Mouse (Mus musculus) olfactory bulb, adult 2 months (tissue): ENCODE data around the gene Htr2c.

Source experiments
- CTCF ChIP-seq: fragments of 200-500 bp; IDR thresholded peaks from 2 replicates; pipeline ENCODE4 v1.5.1; 2012; ENCODE audit warnings: low read depth, mild to moderate bottlenecking, low read length, moderate library complexity; ENCODE audit not compliant: insufficient read depth
- POLR2A ChIP-seq: fragments of 200-500 bp; IDR thresholded peaks from 2 replicates; pipeline ENCODE4 v1.6.1; 2012; ENCODE audit warnings: mild to moderate bottlenecking, low read depth, low read length, moderate library complexity; ENCODE audit not compliant: insufficient read depth

DNA sequence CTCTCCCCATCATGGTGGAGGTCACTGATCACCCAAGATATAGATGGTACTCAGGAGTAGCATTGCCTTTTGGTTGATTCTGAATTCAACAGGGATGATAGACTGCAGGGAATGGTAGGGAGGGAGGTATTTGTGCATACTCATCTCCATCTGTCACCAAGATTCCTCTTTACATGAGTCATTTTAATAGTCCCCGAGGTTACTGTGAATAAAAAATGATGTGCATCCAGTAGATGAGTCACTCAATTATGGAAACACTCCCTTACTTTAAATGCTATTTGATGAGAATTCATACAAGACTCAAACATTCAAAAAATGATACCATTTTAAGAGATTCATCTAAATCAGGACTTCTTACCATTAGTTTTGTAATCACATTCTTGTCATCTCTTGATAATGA, 34.1 kb upstream of the Htr2c start:
- TF ChIP-seq POLR2A, result no peak
- no peak for TF ChIP-seq CTCF
